Mouse (Mus musculus) lung, adult 10 weeks (tissue): ENCODE data around the gene 5330417C22Rik. TPM values are rescaled to one million over a fixed set of nuclear protein-coding genes. Genes with fewer than 3 reads are reported as not detected.

Experiments
- polyA plus RNA-seq: library from polyadenylated mRNA; stranded (reverse); fragments of 350-450 nt; fragmentation: Illumina TruSeq; extraction: RNeasy Lipid Tissue Mini Kit (QIAGEN cat#74804); gene quantifications from one replicate; pipeline ENCODE4 v1.2.3, GENCODE M21; 2014; ENCODE audit warnings: low read depth, low replicate concordance; ENCODE audit not compliant: insufficient read depth

The 5330417C22Rik gene
- polyA plus RNA-seq, result 24.1 TPM

GRCm38 (mm10) chr3:108536517-108537260, at the start of gene 5330417C22Rik:
5330417C22Rik (minus strand) TSS chr3:108536536.

GRCm38 (mm10) chr3:108571443-108572294, 35.3 kb upstream of the 5330417C22Rik start, which contains the start of gene Taf13:
Taf13 (plus strand) TSS chr3:108571698.

GRCm38 (mm10) chr3:108562133-108562730, 25.9 kb upstream of the 5330417C22Rik start, which contains the start of gene Tmem167b:
Tmem167b (minus strand) TSS chr3:108562466.

GRCm38 (mm10) chr3:108533951-108534350, 2.4 kb downstream of the 5330417C22Rik start, which contains the start of gene 1700013F07Rik:
1700013F07Rik (plus strand) TSS chr3:108534150.

GRCm38 (mm10) chr3:108444698-108445365, 91.5 kb downstream of the 5330417C22Rik start, which contains the start of gene Sars:
Sars (minus strand) TSS chr3:108445209.

GRCm38 (mm10) chr3:108414857-108415830, 121.2 kb downstream of the 5330417C22Rik start, which contains the start of gene Celsr2:
Celsr2 (minus strand) TSS chr3:108415552.

Other genes with a start within 250 kb of the 5330417C22Rik start
- gene Mybphl, start 171.6 kb downstream of the 5330417C22Rik start, polyA plus RNA-seq, result 21.6 TPM
- 1.6 TPM for gene Psrc1, start 152.7 kb downstream of the 5330417C22Rik start, polyA plus RNA-seq
- 2.4 TPM for gene Celsr2, start 121.0 kb downstream of the 5330417C22Rik start, polyA plus RNA-seq
- 60.5 TPM for gene Sars, start 91.3 kb downstream of the 5330417C22Rik start, polyA plus RNA-seq
- gene 1700013F07Rik, start 2.4 kb downstream of the 5330417C22Rik start, polyA plus RNA-seq, result 8.7 TPM
- 36.8 TPM for gene Tmem167b, start 25.9 kb upstream of the 5330417C22Rik start, polyA plus RNA-seq
- 30.6 TPM for gene Taf13, start 35.2 kb upstream of the 5330417C22Rik start, polyA plus RNA-seq
- gene Wdr47, start 54.7 kb upstream of the 5330417C22Rik start, polyA plus RNA-seq, result 6.1 TPM
- gene Clcc1, start 117.4 kb upstream of the 5330417C22Rik start, polyA plus RNA-seq, result 32.0 TPM
- gene Gpsm2, start 185.8 kb upstream of the 5330417C22Rik start, polyA plus RNA-seq, result 5.9 TPM
- not detected for gene Aknad1, start 203.1 kb upstream of the 5330417C22Rik start, polyA plus RNA-seq